Mouse (Mus musculus): ENCODE measurements around the gene Cchcr1.

DNA sequence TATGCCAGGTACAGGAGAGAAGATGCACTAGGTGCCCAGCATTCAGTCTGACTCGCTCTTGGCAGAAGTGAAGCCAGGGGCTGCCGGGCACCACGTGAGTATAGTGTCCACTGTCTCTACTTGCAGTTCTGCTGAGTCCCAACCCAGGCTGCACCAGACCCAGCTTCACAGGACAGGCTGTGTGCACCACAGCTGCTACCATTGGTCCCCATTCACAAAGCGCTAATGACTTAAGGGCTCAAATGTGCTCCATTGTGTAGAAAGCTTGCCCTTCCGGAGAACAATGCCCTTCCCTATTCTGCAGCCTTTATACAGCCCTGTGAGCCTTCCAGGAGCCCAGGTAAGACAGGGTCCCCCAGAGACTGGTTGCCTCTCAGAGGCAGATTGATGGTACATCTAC lies 26.6 kb upstream of the Cchcr1 start:
- TF ChIP-seq CTCF (IDR thresholded peaks at IDR 0.05; ENCODE audit: low read depth) (no peak), EP300 (IDR thresholded peaks at IDR 0.05; ENCODE audit: low read depth) (no peak)
